Mouse (Mus musculus) heart, embryonic 14.5 days (tissue): ENCODE measurements around the gene Pm20d1. TPM values are rescaled to one million over a fixed set of nuclear protein-coding genes. Genes with fewer than 3 reads are reported as not detected.
A peak's percentile ranks its signal among the peaks of the same experiment; 100 is the strongest.

Source experiments
- ATAC-seq: fragments of 200-750 bp; cut with Nextera tagmentation; 2 replicates; pipeline ENCODE4 v1.8.0; 2017; ENCODE audit warnings: low read depth, moderate TSS enrichment; ENCODE audit not compliant: insufficient number of reproducible peaks, insufficient read depth, low FRiP score
- H3K27ac ChIP-seq, 2 experiments: fragments of 200-500 bp in 1 of 2; fragments of 300-500 bp in 1 of 2; sonication (generic) in 1 of 2; replicated peaks in 1 of 2; 2 replicates each; pipeline ENCODE4 v1.5.1; 2012 to 2014; ENCODE audit warnings: low read depth in 2 of 2, low read length in 2 of 2, control low read depth in 1 of 2, mild to moderate bottlenecking in 1 of 2, mixed read lengths in 1 of 2; ENCODE audit not compliant: control insufficient read depth in 1 of 2, insufficient read depth in 1 of 2
- H3K27me3 ChIP-seq: fragments of 300-500 bp; sonication (generic); 2 replicates; pipeline ENCODE4 v1.6.1; 2014; ENCODE audit warnings: mild to moderate bottlenecking, low read length, control low read depth; ENCODE audit not compliant: control insufficient read depth, insufficient read depth
- H3K36me3 ChIP-seq: fragments of 300-500 bp; sonication (generic); 2 replicates; pipeline ENCODE4 v1.6.1; 2014; ENCODE audit warnings: mild to moderate bottlenecking, control low read depth, low read length, mixed read lengths; ENCODE audit not compliant: control insufficient read depth, insufficient read depth
- H3K4me1 ChIP-seq, 2 experiments: fragments of 200-500 bp in 1 of 2; fragments of 300-500 bp in 1 of 2; sonication (generic) in 1 of 2; 2 replicates each; pipeline ENCODE4 v1.6.1; 2012 to 2014; ENCODE audit warnings: low read length in 2 of 2, control low read depth in 1 of 2, mixed read lengths in 1 of 2; ENCODE audit not compliant: control insufficient read depth in 2 of 2, insufficient read depth in 2 of 2
- H3K4me2 ChIP-seq: fragments of 300-500 bp; sonication (generic); 2 replicates; pipeline ENCODE4 v1.6.1; 2014; ENCODE audit warnings: mild to moderate bottlenecking, low read length
- H3K4me3 ChIP-seq, 2 experiments: fragments of 200-500 bp in 1 of 2; fragments of 300-500 bp in 1 of 2; sonication (generic) in 1 of 2; 2 replicates each; pipeline ENCODE4 v1.5.1; 2012 to 2014; ENCODE audit warnings: low read length in 2 of 2, mild to moderate bottlenecking in 2 of 2, control low read depth in 1 of 2, low read depth in 1 of 2, moderate library complexity in 1 of 2; ENCODE audit not compliant: control insufficient read depth in 1 of 2, insufficient read depth in 1 of 2
- H3K9ac ChIP-seq: fragments of 300-500 bp; sonication (generic); 2 replicates; pipeline ENCODE4 v1.6.1; 2014; ENCODE audit warnings: mild to moderate bottlenecking, low read length
- H3K9me3 ChIP-seq: fragments of 300-500 bp; sonication (generic); 2 replicates; pipeline ENCODE4 v1.6.1; 2016; ENCODE audit warnings: low read length, control low read depth; ENCODE audit not compliant: control insufficient read depth
- WGBS: fragments of 180-500 bp; shearing (Covaris S2); extraction: QIAGEN DNeasy Blood & Tissue Kit; methylation state at CpG from one replicate; pipeline ENCODE4 v1.1.7; 2014; 5-methylcytosine and 5-hydroxymethylcytosine counted together
- polyA plus RNA-seq: library from polyadenylated mRNA; unstranded; fragments of >200 nt; fragmentation: Nextera tagmentation; extraction: Ambion mirVana; gene quantifications from 2 replicates; pipeline ENCODE4 v1.2.1, GENCODE M21; 2014

Gene Pm20d1
- polyA plus RNA-seq, 1 experiment from 2014 or later: 2.1 TPM

- no peak for ATAC-seq
These were observed 33.5 kb upstream of the Pm20d1 start for GRCm38 (mm10) chr1:131763683-131764082.

GRCm38 (mm10) chr1:131764581-131765338 lies 32.4 kb upstream of the Pm20d1 start:
- ATAC-seq: no peak
- no peak overlapping the region for H3K4me3 ChIP-seq
- 50% methylated on average over 8 of the region's 8 CpGs for WGBS
- H3K9me3 ChIP-seq: no peaks in the 10 kb centered on the region
- no peak overlapping the region for H3K9ac ChIP-seq
- H3K36me3 ChIP-seq: no peaks in the 10 kb centered on the region
- H3K4me1 ChIP-seq: peaks cover 0 to 14% of the 10 kb centered on the region in 2 experiments; a peak in 2 of 4 replicates
- no peaks in the 10 kb centered on the region for H3K27me3 ChIP-seq
- no peak overlapping the region for H3K27ac ChIP-seq
- no peak overlapping the region for H3K4me2 ChIP-seq

More at GRCm38 (mm10) chr1:131763683-131764082, 33.5 kb upstream of the Pm20d1 start:
- Histone ChIP-seq H3K9me3 (no peaks in the 10 kb centered on the region), H3K4me2 (no peak overlapping the region), H3K9ac (no peak overlapping the region), H3K27me3 (no peaks in the 10 kb centered on the region), H3K36me3 (no peaks in the 10 kb centered on the region), H3K4me1 (peaks cover 0 to 16% of the 10 kb centered on the region in 2 experiments; a peak in 2 of 4 replicates), H3K4me3 (no peak overlapping the region), H3K27ac (no peak overlapping the region)
- 40% methylated on average over 9 of the region's 9 CpGs for WGBS

DNA sequence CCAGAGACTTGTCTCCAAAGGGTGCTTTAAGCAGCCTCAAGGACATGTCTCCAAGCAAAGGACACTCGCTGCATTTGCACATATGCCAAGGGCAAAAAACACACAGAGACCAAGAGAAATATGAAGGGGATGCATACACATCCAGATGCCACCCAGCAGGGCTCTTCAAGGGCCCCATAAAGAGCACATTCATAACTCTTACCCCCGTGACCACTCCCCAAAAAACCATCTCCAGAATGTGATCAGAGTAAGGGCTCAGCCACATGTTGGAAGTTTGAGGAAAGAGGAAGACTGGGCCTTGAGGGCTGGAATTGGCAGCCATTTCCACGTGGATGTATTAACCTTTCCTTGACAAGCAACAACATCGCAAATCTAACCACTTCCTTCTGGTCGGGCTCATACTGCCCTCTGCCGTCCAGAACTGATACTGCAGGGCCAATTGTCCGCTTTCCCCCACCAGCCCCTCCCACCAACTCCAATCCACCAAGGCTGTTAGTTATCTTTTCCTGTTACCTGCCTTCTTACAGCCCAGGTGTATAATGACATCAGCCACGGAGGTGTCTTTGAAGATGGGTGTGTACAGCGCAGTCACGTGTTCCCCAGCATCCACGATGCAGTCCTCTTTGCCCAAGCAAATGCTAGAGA lies 31.7 kb upstream of the Pm20d1 start:
- no peaks in the 10 kb centered on the region for H3K9me3 ChIP-seq
- no peak overlapping the region for H3K4me2 ChIP-seq
- H3K27ac ChIP-seq: no peak overlapping the region
- H3K9ac ChIP-seq: no peak overlapping the region
- H3K27me3 ChIP-seq: no peaks in the 10 kb centered on the region
- H3K4me1 ChIP-seq: peaks cover 0 to 12% of the 10 kb centered on the region in 2 experiments; a peak in 2 of 4 replicates
- no peak overlapping the region for H3K4me3 ChIP-seq
- no peaks in the 10 kb centered on the region for H3K36me3 ChIP-seq
- ATAC-seq: no peak
- 9% methylated on average over 11 of the region's 11 CpGs for WGBS

DNA sequence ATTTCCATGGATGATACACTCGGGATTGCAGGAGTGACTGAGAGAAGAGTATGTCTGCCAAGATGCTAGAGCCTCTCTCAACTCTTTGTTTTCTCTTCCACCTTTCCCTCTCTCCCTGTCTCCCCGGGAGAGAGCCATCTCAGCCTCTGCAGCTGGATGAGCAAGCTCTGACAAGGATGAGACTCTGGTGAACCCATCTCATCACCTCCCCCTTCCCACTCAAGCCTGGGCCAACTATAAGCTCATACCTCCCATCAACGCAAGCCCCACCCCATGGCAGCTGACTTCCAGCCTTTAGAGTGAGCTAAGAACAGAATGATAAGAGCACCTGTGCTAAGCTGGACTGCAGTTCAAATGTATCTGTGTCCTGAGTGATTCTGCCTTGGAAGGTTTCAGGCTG lies 27.9 kb upstream of the Pm20d1 start:
- H3K9ac ChIP-seq: no peak overlapping the region
- H3K9me3 ChIP-seq: peaks cover 4% of the 10 kb centered on the region; the same call in 1 of the 2 replicates
- H3K36me3 ChIP-seq: no peaks in the 10 kb centered on the region
- no peak for ATAC-seq
- H3K27ac ChIP-seq: no peak overlapping the region
- H3K27me3 ChIP-seq: no peaks in the 10 kb centered on the region
- WGBS: 62% methylated on average over 3 of the region's 3 CpGs
- H3K4me1 ChIP-seq: peaks cover 0 to 10% of the 10 kb centered on the region in 2 experiments; a peak in 2 of 4 replicates
- H3K4me3 ChIP-seq: no peak overlapping the region
- no peak overlapping the region for H3K4me2 ChIP-seq

GRCm38 (mm10) chr1:131770656-131771055 lies 26.5 kb upstream of the Pm20d1 start:
- 0 out of 4 replicates have a peak overlapping the region, but pooled peaks of 1 of the 2 experiments have one; percentile 36 for H3K27ac ChIP-seq
- H3K36me3 ChIP-seq: no peaks in the 10 kb centered on the region
- H3K9ac ChIP-seq: no peak overlapping the region
- H3K9me3 ChIP-seq: peaks cover 4% of the 10 kb centered on the region; the same call in 1 of the 2 replicates
- H3K4me2 ChIP-seq: no peak overlapping the region
- peaks cover 0 to 6% of the 10 kb centered on the region in 2 experiments; a peak in 1 of 4 replicates for H3K4me1 ChIP-seq
- no peak overlapping the region for H3K4me3 ChIP-seq
- 56% methylated on average over 4 of the region's 4 CpGs for WGBS
- H3K27me3 ChIP-seq: no peaks in the 10 kb centered on the region
- no peak; the same call in 1 of the 2 replicates for ATAC-seq

GRCm38 (mm10) chr1:131771440-131771839 lies 25.7 kb upstream of the Pm20d1 start:
- Histone ChIP-seq H3K4me3 (no peak overlapping the region), H3K27ac (no peak overlapping the region), H3K27me3 (no peaks in the 10 kb centered on the region), H3K9me3 (peaks cover 4% of the 10 kb centered on the region; the same call in 1 of the 2 replicates), H3K9ac (no peak overlapping the region), H3K4me2 (no peak overlapping the region), H3K4me1 (peaks cover 0 to 6% of the 10 kb centered on the region in 2 experiments; a peak in 1 of 4 replicates), H3K36me3 (no peaks in the 10 kb centered on the region)
- ATAC-seq: no peak

DNA sequence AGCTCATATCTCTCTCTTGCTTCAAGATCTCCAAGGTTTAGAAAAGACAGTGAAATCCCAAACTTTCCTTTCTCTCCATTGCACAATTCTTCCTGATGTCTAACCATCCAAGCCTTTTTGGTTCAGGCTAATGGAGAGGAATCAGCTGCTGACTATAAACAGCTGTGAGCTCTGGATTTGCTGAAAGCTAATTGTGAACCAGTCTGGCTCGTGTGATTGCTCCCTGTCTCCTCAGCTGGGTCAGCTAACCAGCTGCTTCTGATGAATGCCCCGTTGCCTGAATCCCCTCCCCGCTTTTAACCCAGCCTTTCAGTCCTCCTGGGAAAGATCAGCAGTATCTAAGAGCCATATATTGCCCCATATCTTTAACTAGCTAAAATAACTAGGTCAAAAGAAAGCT lies 2.6 kb upstream of the Pm20d1 start:
- Histone ChIP-seq H3K9me3 (no peaks in the 10 kb centered on the region), H3K27me3 (no peaks in the 10 kb centered on the region), H3K4me3 (no peak overlapping the region), H3K4me2 (no peak overlapping the region), H3K9ac (no peak overlapping the region), H3K36me3 (no peaks in the 10 kb centered on the region), H3K4me1 (peaks cover 0 to 6% of the 10 kb centered on the region in 2 experiments; a peak in 2 of 4 replicates), H3K27ac (no peak overlapping the region)
- WGBS: 49% methylated on average over 3 of the region's 3 CpGs
- ATAC-seq: no peak
